Mouse (Mus musculus): ENCODE data around the gene Glrx5.
A peak's percentile ranks its signal among the peaks of the same experiment; 100 is the strongest.

The Glrx5 gene

DNA sequence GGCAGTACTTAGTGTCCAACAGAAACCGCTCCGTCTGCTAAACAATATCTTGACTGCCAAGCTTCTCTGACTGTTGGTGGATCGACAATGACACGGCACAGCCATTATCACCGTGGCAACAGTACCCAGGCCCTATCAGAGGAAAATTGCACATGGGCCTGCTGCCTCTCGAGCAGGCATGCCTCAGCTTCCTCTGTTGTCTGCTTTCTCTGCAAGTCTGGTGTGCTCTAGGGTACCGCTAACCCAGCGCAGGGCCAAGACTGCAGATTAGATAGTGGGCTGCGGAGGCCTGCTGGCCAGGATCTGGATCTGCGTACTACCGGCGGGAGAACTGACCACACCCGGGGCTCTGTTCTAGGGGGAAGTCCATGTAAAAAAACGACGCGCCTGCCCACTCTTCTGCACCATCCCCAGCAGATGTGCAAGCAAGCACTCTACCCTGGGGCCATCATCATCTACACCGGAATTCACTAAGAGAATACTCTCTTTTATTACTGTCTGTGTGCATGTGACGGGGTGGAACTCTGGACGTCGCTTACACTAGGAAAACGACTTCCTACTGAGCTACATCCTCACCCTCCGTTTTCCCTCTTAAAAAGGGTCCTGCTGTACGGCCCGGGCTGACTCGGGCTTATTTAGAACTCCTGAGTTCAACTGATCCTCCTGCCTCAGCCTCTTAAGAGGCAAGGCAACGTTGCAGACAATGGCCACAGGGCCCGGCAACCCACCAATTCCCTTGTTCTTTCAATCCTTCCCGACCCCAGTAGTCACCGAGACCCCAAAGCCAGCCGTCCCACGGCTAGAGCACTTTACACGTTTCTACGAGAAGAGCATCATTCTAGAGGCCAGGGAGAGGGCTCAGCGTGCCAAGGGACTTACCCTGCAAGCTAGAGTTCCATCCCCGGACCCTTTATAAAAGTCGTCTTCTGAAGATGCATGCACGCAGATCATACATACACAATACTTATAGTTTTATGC is 1.1 kb upstream of the Glrx5 start:
- no peak for DNase-seq (ENCODE audit: low spot score)

DNA sequence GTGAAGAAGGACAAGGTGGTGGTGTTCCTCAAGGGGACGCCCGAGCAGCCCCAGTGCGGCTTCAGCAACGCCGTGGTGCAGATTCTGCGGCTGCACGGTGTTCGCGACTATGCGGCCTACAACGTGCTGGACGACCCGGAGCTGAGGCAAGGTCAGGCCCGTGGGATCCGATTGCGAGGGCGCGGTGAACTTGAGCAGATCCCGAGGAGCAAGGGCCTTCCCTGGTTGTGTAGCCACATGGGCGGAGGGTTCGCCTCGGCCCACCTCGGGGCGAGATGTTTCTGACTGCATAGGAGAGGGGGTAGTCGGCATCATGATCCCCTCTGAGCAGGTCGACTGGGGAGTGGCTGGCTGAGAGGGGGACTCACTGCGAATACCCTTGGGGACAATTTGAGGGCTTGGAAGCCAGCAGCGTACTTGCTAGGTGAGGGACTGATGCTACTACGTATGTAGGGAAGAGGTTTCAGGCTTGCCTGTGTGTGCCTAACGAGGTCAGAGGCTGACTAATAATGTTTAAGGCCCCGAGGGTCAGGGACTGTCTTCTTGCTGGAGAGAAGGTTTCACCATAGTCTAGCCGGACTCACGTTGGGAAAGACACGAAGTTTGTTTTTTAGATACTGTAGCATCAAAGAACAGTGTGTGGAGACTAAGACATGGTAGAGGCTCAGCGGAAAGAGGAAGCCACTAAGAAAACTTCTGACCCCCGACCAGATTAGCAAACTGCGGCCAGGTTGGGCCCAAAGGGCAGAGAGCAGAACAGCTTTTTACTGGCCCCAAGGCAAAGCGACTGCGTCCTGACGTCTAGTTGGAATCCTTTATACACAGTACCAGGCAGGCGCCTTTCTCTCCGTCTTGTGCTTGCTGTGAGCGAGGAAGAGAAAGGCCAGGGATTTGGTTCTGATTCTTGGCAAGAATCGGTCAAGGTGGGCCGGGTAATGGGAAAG is 616 bp downstream of the Glrx5 start:
- no peak for DNase-seq (ENCODE audit: low spot score)

- no peak for DNase-seq (ENCODE audit: low spot score)
Measured at GRCm38 (mm10) chr12:105034130-105034769, 1.8 kb downstream of the Glrx5 start.

DNA sequence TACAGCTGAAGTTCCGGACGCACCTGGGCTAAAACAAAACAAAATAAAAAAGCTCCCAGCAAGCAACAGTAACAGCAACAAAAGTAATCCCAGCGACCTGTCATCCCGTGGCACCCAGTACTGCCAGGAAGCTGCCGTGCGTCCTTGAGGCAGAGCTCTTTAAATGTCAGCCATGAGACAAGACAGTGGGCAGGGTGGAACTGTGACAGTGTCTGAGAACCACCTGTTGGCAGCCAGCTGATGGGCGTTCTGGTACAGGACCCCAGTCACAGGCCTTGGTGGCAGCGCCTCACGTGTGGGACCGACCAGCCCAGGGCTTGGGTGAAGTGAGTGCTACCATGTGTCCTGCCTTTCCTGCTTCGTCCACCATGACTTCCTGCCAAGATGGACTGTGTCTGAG is 5.7 kb downstream of the Glrx5 start:
- no peak for DNase-seq (ENCODE audit: low spot score)

GRCm38 (mm10) chr12:105038918-105039317 is 6.4 kb downstream of the Glrx5 start:
- no peak for DNase-seq (ENCODE audit: low spot score)

DNA sequence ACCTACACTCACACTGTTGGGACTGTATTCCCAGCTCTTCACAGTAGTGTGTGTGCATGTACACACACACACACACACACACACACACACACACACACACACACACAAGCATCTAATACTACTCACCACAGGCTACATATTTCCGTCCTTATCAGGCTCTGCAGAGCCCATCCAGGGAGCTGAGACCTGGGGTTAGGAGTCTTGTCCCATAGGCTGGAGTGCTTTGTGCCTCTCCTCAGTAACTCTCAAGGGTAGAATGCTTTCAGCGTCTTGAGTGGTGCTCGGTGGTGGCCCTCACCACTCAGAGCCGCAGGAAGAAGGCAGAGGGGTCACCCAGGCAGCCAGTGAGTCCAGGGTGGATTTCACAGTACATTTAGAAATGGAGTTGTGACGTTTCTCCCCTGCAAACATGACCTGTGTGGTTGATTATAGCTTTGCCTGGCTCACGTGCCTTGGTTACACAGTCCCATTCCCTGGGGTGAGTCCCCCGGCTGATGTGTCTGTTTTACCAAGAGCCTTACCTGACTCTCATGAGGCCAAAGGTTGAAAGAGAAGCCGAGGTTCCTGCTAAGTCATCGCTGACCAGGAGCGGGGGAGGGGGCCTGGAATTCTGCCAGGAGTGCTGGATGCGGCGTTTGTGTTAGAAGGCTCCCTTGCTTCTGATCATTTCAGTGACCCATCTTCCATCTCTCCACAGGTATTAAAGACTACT is 7.2 kb downstream of the Glrx5 start:
- peak; percentile 65 for DNase-seq (ENCODE audit: low spot score)

GRCm38 (mm10) chr12:105040950-105041349 is 8.5 kb downstream of the Glrx5 start:
- no peak for DNase-seq (ENCODE audit: low spot score)

DNA sequence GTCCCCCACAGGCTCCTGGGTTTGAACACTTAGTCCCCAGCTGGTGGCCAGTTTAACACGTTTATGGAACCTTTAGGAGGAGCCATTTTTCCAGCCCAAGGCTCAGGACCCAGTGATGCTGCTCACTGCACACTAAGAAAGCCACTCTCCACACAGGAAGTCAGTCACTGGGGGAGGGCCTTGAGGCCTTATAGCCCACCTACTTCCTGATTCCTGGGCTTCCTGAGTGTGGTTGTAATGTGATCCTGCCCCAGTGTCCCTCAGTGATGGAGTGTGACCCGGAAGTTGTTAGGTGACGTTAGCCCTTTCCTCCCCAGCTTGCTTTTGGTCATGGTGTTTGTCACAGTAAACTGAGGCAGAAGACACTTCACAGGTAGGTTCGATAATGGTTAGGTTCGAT is 10.6 kb downstream of the Glrx5 start:
- DNase-seq (ENCODE audit: low spot score), result no peak

- DNase-seq (ENCODE audit: low spot score), result no peak
Measured at GRCm38 (mm10) chr12:105044775-105045174, 12.3 kb downstream of the Glrx5 start.

- DNase-seq (ENCODE audit: low spot score), result no peak
Measured at GRCm38 (mm10) chr12:105048301-105048863, 15.9 kb downstream of the Glrx5 start.

DNA sequence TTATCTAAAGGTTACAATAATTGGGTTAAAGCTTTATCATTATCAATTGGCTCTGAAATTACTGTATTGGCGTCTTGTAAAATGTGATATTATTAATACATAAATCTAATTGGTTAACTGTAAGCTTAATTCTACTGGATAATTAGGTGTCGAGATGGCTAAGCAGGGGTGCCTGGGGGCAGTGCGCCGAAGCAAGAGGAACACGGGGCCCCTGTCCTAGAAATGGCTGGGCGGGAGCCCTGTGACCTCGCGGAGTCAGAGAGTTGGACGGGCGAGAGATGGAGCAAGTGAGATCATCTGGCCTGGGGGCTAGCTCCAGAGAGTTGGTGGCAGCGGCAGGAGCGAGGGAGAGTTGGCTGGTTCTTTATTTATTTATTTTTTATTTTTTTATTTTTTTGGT is 17.3 kb downstream of the Glrx5 start:
- DNase-seq (ENCODE audit: low spot score), result no peak

GRCm38 (mm10) chr12:105050898-105051297 is 18.4 kb downstream of the Glrx5 start:
- DNase-seq (ENCODE audit: low spot score), result peak; percentile 78

GRCm38 (mm10) chr12:105054041-105054440 is 21.6 kb downstream of the Glrx5 start:
- DNase-seq (ENCODE audit: low spot score), result no peak

- no peak for DNase-seq (ENCODE audit: low spot score)
Measured at GRCm38 (mm10) chr12:105055308-105055707, 22.8 kb downstream of the Glrx5 start.

DNA sequence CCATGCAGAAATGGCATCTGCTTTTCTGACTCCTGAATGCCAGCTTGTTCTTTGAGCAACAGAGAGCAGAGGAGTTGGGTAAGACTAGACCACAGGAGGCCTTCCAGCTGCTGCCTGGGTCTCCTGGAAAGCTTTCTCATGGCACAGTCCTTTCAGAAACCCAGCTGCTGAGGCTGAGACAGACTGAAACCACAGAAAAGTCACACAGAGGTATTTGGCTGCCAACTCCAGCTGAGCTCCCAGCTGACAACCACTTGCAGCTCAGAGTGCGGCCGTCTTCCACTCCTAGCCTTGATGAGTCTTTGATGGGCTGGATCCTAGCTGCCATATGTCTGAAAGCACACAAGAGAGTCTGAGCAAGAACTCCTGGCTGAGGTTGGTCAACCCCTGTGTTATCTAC is 27.5 kb downstream of the Glrx5 start:
- DNase-seq (ENCODE audit: low spot score), result no peak

DNA sequence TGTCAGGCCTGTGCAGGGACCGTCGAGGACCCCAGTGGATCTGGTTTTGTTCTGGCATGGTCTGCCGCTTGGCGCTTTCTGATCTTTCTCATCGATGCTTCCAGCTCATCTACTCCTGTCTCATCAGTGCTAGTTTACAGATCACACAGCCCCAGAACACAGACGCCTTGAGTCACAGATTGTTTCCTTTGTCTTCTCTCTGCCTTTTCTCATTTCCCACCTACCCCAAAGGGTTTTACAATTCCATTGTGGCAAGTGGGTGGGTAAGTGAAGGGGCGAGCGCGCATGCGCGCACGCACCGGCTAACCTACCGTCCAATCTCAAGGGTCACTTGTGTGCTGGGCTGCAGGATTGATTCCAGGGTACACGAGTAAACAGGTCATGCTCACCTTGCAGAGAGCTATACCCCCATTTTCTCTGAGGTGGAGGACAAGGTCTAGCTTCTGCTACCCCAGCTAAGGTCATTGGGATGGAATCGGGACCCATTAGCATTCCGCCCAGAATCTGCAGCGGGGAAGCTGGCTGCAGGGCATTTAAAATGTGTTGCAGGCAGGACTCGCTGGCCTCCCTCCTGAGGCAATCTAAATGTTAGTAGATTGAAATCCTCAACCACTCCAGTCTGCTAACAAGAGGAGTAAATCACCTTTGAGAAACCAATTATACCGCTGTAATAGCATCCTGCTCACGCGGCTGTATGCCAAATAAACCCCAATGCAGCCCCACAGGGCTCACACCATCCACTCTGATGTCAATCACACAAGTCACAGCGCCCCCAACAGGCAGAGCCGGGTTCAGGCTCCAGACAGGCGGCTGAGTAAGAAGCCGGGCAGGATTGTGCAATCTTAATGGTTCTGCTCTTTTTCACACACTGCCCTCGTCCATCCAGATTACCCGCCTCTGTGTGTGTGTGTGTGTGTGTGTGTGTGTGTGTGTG is 31.0 kb downstream of the Glrx5 start:
- peak; percentile 68 for DNase-seq (ENCODE audit: low spot score)

DNA sequence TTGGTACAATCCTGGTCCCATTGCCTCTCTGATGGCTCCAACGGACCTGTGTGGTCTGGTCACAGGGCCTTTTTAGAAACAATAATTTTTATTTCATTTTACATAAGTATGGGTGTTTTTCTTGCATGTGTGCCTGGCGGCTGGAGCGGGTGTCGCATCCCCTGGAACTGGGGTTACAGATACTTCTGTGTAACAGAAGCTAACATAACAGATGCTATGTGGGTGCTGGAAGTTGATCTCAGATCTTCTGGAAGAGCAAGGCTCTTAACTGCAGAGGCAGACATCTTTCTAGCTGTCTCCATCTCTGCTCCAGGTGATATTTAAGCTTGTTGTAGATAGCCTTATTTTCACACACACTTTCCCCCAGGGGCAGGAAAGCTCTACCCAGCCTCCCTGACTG is 31.7 kb downstream of the Glrx5 start:
- no peak for DNase-seq (ENCODE audit: low spot score)

- no peak for DNase-seq (ENCODE audit: low spot score)
Measured at GRCm38 (mm10) chr12:105065119-105065518, 32.6 kb downstream of the Glrx5 start.

GRCm38 (mm10) chr12:105066523-105066922 is 34.0 kb downstream of the Glrx5 start:
- no peak for DNase-seq (ENCODE audit: low spot score)

DNA sequence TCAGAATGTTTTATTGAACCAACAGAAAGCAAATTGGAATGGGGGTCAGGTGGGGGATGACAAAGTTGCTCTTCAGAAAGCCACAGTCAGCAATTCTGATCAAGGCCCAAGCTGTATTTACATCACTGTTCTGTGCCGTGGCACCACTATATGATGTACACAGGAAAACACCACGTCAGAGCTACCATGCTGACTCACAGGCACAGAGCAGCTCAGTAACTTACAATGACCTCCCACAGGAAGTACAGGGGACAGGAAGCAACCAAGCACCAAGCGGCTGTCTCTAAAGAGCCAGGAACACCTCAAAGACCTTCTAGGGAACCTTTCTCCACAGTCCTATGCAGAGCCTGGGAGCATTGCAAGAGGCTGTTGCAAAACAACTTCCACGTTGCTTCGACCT is 36.4 kb downstream of the Glrx5 start:
- no peak for DNase-seq (ENCODE audit: low spot score)

Data from testis, postnatal 10 days (tissue).